19 mouse cellular contexts compared by ENCODE assay signal in genomic region chr19:42652425-42652824, GRCm38 (mm10). TPM values are rescaled to one million over a fixed set of nuclear protein-coding genes. Genes with fewer than 3 reads are reported as not detected.
"Had no signal": no experiment of that assay in that cellular context is flagged by ENCODE, and none has a peak within 500 bp of the region (broad histone marks: within the 10 kb centered on the region; RNA-seq: fewer than 3 reads in every experiment).

No protein-coding gene starts in this region.

- H3K4me2 ChIP-seq: lung, embryonic 15.5 days; midbrain, embryonic 12.5 days; neural tube, embryonic 12.5 days; stomach, embryonic 15.5 days had no signal

- H3K4me1 ChIP-seq: lung, embryonic 15.5 days; midbrain, embryonic 12.5 days; stomach, embryonic 15.5 days had no signal

- H3K9me3 ChIP-seq: lung, embryonic 15.5 days; midbrain, embryonic 12.5 days; neural tube, embryonic 12.5 days; stomach, embryonic 15.5 days had no signal

- ATAC-seq: liver, postnatal 0 days; lung, postnatal 0 days had no signal

- H3K4me3 ChIP-seq: lung, embryonic 15.5 days; midbrain, embryonic 12.5 days; neural tube, embryonic 12.5 days; stomach, embryonic 15.5 days had no signal

- DNase-seq: liver, postnatal 0 days; lung, adult 2 months; lung, postnatal 14 days; lung, postnatal 36 days; midbrain, embryonic 14.5 days; right cerebral cortex, postnatal 14 days; thymus, adult 2 months; thymus, postnatal 25 days; thymus, postnatal 4 days had no signal

- H3K27ac ChIP-seq: lung, embryonic 15.5 days; macrophage; midbrain, embryonic 12.5 days; neural tube, embryonic 12.5 days; stomach, embryonic 15.5 days; stomach, postnatal 0 days had no signal

- H3K36me3 ChIP-seq: lung, embryonic 15.5 days; midbrain, embryonic 12.5 days; neural tube, embryonic 12.5 days; stomach, embryonic 15.5 days had no signal

- H3K27me3 ChIP-seq: stomach, embryonic 15.5 days had no signal

- H3K9ac ChIP-seq: liver, postnatal 0 days; lung, embryonic 15.5 days; midbrain, embryonic 12.5 days; neural tube, embryonic 12.5 days; stomach, embryonic 15.5 days had no signal

RNA-seq across cellular contexts. Expression of gene Loxl4, which starts 39.8 kb away (rescaled TPM):
- total RNA-seq: megakaryocyte progenitor cell, adult 5-6 weeks; monocyte, adult 5-6 weeks; neutrophil, adult 5-6 weeks had no signal
- polyA plus RNA-seq: macrophage had no signal
